Mouse (Mus musculus): ENCODE measurements around the gene Gm3269.
"Not testable (repeated sequence)": the region's sequence is repeated elsewhere in the genome, so short reads cannot be mapped to it uniquely, and the experiment has no call there.

The Gm3269 gene

GRCm38 (mm10) chr14:4837806-4838205 lies at the start of gene Gm3269:
TSS of gene Gm3269 (plus strand) at chr14:4838106.
- DNase-seq (ENCODE audit: low spot score), result not testable (repeated sequence)

- not testable (repeated sequence) for DNase-seq (ENCODE audit: low spot score)
Observed at GRCm38 (mm10) chr14:4806421-4806820, 31.5 kb upstream of the Gm3269 start.

GRCm38 (mm10) chr14:4821950-4822349 lies 16.0 kb upstream of the Gm3269 start:
- not testable (repeated sequence) for DNase-seq (ENCODE audit: low spot score)

GRCm38 (mm10) chr14:4855299-4855980 lies 17.5 kb downstream of the Gm3269 start, which contains the start of gene Gm3264:
TSS of gene Gm3264 (plus strand) at chr14:4855576.
- DNase-seq (ENCODE audit: low spot score), result peak; percentile 1

GRCm38 (mm10) chr14:4892116-4892515 lies 54.2 kb downstream of the Gm3269 start, which contains the start of gene Gm3278:
TSS of gene Gm3278 (plus strand) at chr14:4892416.
- DNase-seq (ENCODE audit: low spot score), result not testable (repeated sequence)

Measured in yolk sac, embryonic 10.5 days (tissue).